Mouse (Mus musculus): ENCODE data around the gene Fbxo10. TPM values are rescaled to one million over a fixed set of nuclear protein-coding genes. Genes with fewer than 3 reads are reported as not detected.

The Fbxo10 gene
- total and polyA plus RNA-seq, 3 experiments, result 3.3 to 5.3 (median 4.3) TPM

GRCm38 (mm10) chr4:45019009-45019408 is 65.4 kb downstream of the Fbxo10 start:
- Histone ChIP-seq H3K36me3 (replicated peaks) (peaks cover 41% of the 10 kb centered on the region), H3K27me3 (ENCODE audit: insufficient read depth, low read length) (no peaks in the 10 kb centered on the region), H3K4me1 (ENCODE audit: insufficient read depth, low read depth, low read length) (peaks cover 54% of the 10 kb centered on the region), H3K9me3 (replicated peaks) (no peaks in the 10 kb centered on the region), H3K4me3 (ENCODE audit: low read depth, low read length) (peak overlapping the region; percentile 82)
- peak; percentile 18 for DNase-seq (ENCODE audit: low spot score)
- ATAC-seq (ENCODE audit: extremely low read depth, insufficient number of reproducible peaks, low FRiP score, poor library complexity, severe bottlenecking), result no peak
- no peak for TF ChIP-seq POLR2AphosphoS5 (IDR thresholded peaks at IDR 0.05; ENCODE audit: insufficient replicate concordance, low read depth, low read length)
- no peak for TF ChIP-seq GATA1 (IDR thresholded peaks at IDR 0.05; ENCODE audit: borderline replicate concordance, low read length)
- no peak for TF ChIP-seq GATA2 (IDR thresholded peaks at IDR 0.05; ENCODE audit: borderline replicate concordance, low read depth, low read length)
- no peak for TF ChIP-seq CTCF (IDR thresholded peaks at IDR 0.05; ENCODE audit: low read depth, low read length)
- no peak for TF ChIP-seq TAL1 (conservative IDR thresholded peaks at IDR 0.05; ENCODE audit: low read depth, low read length)

- DNase-seq (ENCODE audit: low spot score) (peak; percentile 88), ATAC-seq (ENCODE audit: extremely low read depth, insufficient number of reproducible peaks, low FRiP score, poor library complexity, severe bottlenecking) (peak; percentile 90)
- peaks cover 59% of the 10 kb centered on the region for H3K4me1 ChIP-seq (ENCODE audit: insufficient read depth, low read depth, low read length)
- no peak for TF ChIP-seq GATA1 (IDR thresholded peaks at IDR 0.05; ENCODE audit: borderline replicate concordance, low read length)
- no peak for TF ChIP-seq TAL1 (conservative IDR thresholded peaks at IDR 0.05; ENCODE audit: low read depth, low read length)
- no peak for TF ChIP-seq CTCF (IDR thresholded peaks at IDR 0.05; ENCODE audit: low read depth, low read length)
- no peak for TF ChIP-seq POLR2AphosphoS5 (IDR thresholded peaks at IDR 0.05; ENCODE audit: insufficient replicate concordance, low read depth, low read length)
- TF ChIP-seq GATA2 (IDR thresholded peaks at IDR 0.05; ENCODE audit: borderline replicate concordance, low read depth, low read length), result no peak
- H3K4me3 ChIP-seq (ENCODE audit: low read depth, low read length), result peak within 1 kb of the TSS; percentile 82
- no peaks in the 10 kb centered on the region for H3K27me3 ChIP-seq (ENCODE audit: insufficient read depth, low read length)
- no peaks in the 10 kb centered on the region for H3K9me3 ChIP-seq (replicated peaks)
- H3K36me3 ChIP-seq (replicated peaks), result peaks cover 37% of the 10 kb centered on the region
Observed at GRCm38 (mm10) chr4:45018452-45018980, 65.9 kb downstream of the Fbxo10 start, which contains the start of gene Polr1e. Polr1e (plus strand) TSS chr4:45018583.

- no peak for TF ChIP-seq TAL1 (conservative IDR thresholded peaks at IDR 0.05; ENCODE audit: low read depth, low read length)
- peak; percentile 70 for TF ChIP-seq CTCF (IDR thresholded peaks at IDR 0.05; ENCODE audit: low read depth, low read length)
- no peak for DNase-seq (ENCODE audit: low spot score)
- Histone ChIP-seq H3K4me1 (ENCODE audit: insufficient read depth, low read depth, low read length) (peaks cover 59% of the 10 kb centered on the region), H3K36me3 (replicated peaks) (peaks cover 8% of the 10 kb centered on the region), H3K4me3 (ENCODE audit: low read depth, low read length) (no peak overlapping the region), H3K9me3 (replicated peaks) (no peaks in the 10 kb centered on the region), H3K27me3 (ENCODE audit: insufficient read depth, low read length) (no peaks in the 10 kb centered on the region)
- ATAC-seq (ENCODE audit: extremely low read depth, insufficient number of reproducible peaks, low FRiP score, poor library complexity, severe bottlenecking), result no peak
Observed at GRCm38 (mm10) chr4:45015615-45016014, 68.8 kb downstream of the Fbxo10 start.

GRCm38 (mm10) chr4:45013537-45013936 is 70.9 kb downstream of the Fbxo10 start:
- H3K4me1 ChIP-seq (ENCODE audit: insufficient read depth, low read depth, low read length), result peaks cover 49% of the 10 kb centered on the region
- peaks cover 5% of the 10 kb centered on the region for H3K36me3 ChIP-seq (replicated peaks)
- H3K9me3 ChIP-seq (replicated peaks), result no peaks in the 10 kb centered on the region
- peak overlapping the region; percentile 98 for H3K4me3 ChIP-seq (ENCODE audit: low read depth, low read length)
- no peak for TF ChIP-seq CTCF (IDR thresholded peaks at IDR 0.05; ENCODE audit: low read depth, low read length)
- no peak for TF ChIP-seq TAL1 (conservative IDR thresholded peaks at IDR 0.05; ENCODE audit: low read depth, low read length)
- TF ChIP-seq GATA2 (IDR thresholded peaks at IDR 0.05; ENCODE audit: borderline replicate concordance, low read depth, low read length), result no peak
- no peak for TF ChIP-seq GATA1 (IDR thresholded peaks at IDR 0.05; ENCODE audit: borderline replicate concordance, low read length)
- no peak for TF ChIP-seq POLR2AphosphoS5 (IDR thresholded peaks at IDR 0.05; ENCODE audit: insufficient replicate concordance, low read depth, low read length)
- H3K27me3 ChIP-seq (ENCODE audit: insufficient read depth, low read length), result no peaks in the 10 kb centered on the region
- ATAC-seq (ENCODE audit: extremely low read depth, insufficient number of reproducible peaks, low FRiP score, poor library complexity, severe bottlenecking) (no peak), DNase-seq (ENCODE audit: low spot score) (no peak)

- Histone ChIP-seq H3K4me1 (ENCODE audit: insufficient read depth, low read depth, low read length) (peaks cover 48% of the 10 kb centered on the region), H3K9me3 (replicated peaks) (no peaks in the 10 kb centered on the region), H3K4me3 (ENCODE audit: low read depth, low read length) (peak overlapping the region; percentile 98), H3K36me3 (replicated peaks) (peaks cover 5% of the 10 kb centered on the region), H3K27me3 (ENCODE audit: insufficient read depth, low read length) (no peaks in the 10 kb centered on the region)
- TF ChIP-seq GATA1 (IDR thresholded peaks at IDR 0.05; ENCODE audit: borderline replicate concordance, low read length) (no peak), TAL1 (conservative IDR thresholded peaks at IDR 0.05; ENCODE audit: low read depth, low read length) (peak; percentile 29)
- DNase-seq (ENCODE audit: low spot score), result peak; percentile 29
- ATAC-seq (ENCODE audit: extremely low read depth, insufficient number of reproducible peaks, low FRiP score, poor library complexity, severe bottlenecking), result 0 out of 2 replicates have a peak, but pooled peaks have one; percentile 11
Observed at GRCm38 (mm10) chr4:45013031-45013431, 71.4 kb downstream of the Fbxo10 start.

- Histone ChIP-seq H3K4me1 (ENCODE audit: insufficient read depth, low read depth, low read length) (peaks cover 46% of the 10 kb centered on the region), H3K36me3 (replicated peaks) (peaks cover 5% of the 10 kb centered on the region), H3K27me3 (ENCODE audit: insufficient read depth, low read length) (no peaks in the 10 kb centered on the region), H3K9me3 (replicated peaks) (no peaks in the 10 kb centered on the region), H3K4me3 (ENCODE audit: low read depth, low read length) (peak within 1 kb of the TSS; percentile 98)
- no peak for TF ChIP-seq CTCF (IDR thresholded peaks at IDR 0.05; ENCODE audit: low read depth, low read length)
- no peak for TF ChIP-seq GATA1 (IDR thresholded peaks at IDR 0.05; ENCODE audit: borderline replicate concordance, low read length)
- TF ChIP-seq TAL1 (conservative IDR thresholded peaks at IDR 0.05; ENCODE audit: low read depth, low read length), result no peak
- TF ChIP-seq GATA2 (IDR thresholded peaks at IDR 0.05; ENCODE audit: borderline replicate concordance, low read depth, low read length), result no peak
- no peak for TF ChIP-seq POLR2AphosphoS5 (IDR thresholded peaks at IDR 0.05; ENCODE audit: insufficient replicate concordance, low read depth, low read length)
- ATAC-seq (ENCODE audit: extremely low read depth, insufficient number of reproducible peaks, low FRiP score, poor library complexity, severe bottlenecking) (peak; percentile 89), DNase-seq (ENCODE audit: low spot score) (peak; percentile 96)
Observed at GRCm38 (mm10) chr4:45012105-45012975, 72.1 kb downstream of the Fbxo10 start, which contains the start of gene Zbtb5. Zbtb5 (minus strand) TSS chr4:45012412.
